Comparison of ENCODE assay signal across 22 mouse cellular contexts in genomic region chr1:152050037-152050436, GRCm38 (mm10). TPM values are rescaled to one million over a fixed set of nuclear protein-coding genes. Genes with fewer than 3 reads are reported as not detected.
A peak's percentile ranks its signal among the peaks of the same experiment; 100 is the strongest.
DNase-seq lines count a peak whose midpoint lies in the region; ATAC-seq and TF ChIP-seq lines count a peak whose summit lies in the region.
"Had no signal": no experiment of that assay in that cellular context is flagged by ENCODE, and none has a peak within 500 bp of the region (broad histone marks: within the 10 kb centered on the region; RNA-seq: fewer than 3 reads in every experiment).

No protein-coding gene starts in this region.

- H3K9ac ChIP-seq in lung, embryonic 14.5 days, result no peak overlapping the region
- H3K9ac ChIP-seq: forebrain, embryonic 12.5 days; forebrain, postnatal 0 days; intestine, embryonic 15.5 days had no signal

- peaks cover 69% of the 10 kb centered on the region for H3K4me1 ChIP-seq in heart, embryonic 10.5 days
- peaks cover 27% of the 10 kb centered on the region; the same call in 1 of the 2 replicates for H3K4me1 ChIP-seq in lung, embryonic 14.5 days (ENCODE audit: insufficient read depth)
- H3K4me1 ChIP-seq in hindbrain, embryonic 10.5 days (replicated peaks), result peaks cover 31% of the 10 kb centered on the region
- peaks cover 10% of the 10 kb centered on the region; the same call in 1 of the 2 replicates for H3K4me1 ChIP-seq in forebrain, embryonic 10.5 days
- H3K4me1 ChIP-seq: intestine, embryonic 15.5 days had no signal

- no peak for DNase-seq in heart, embryonic 10.5 days (ENCODE audit: low spot score)
- no peak for DNase-seq in heart, adult 8-10 months (ENCODE audit: low spot score)
- DNase-seq in lung, embryonic 14.5 days, result peak; percentile 35
- DNase-seq in lung, postnatal 10 days, result no peak
- DNase-seq in MEL-GATA-1-ER (ENCODE audit: extremely low read depth, low read depth), result peak; percentile 32
- DNase-seq in hindbrain, embryonic 10.5 days (ENCODE audit: low spot score), result no peak
- no peak for DNase-seq in forebrain, embryonic 10.5 days (ENCODE audit: extremely low spot score, low spot score)
- DNase-seq: adrenal gland, postnatal 14 days; cerebellum, adult 11-12 months; cerebellum, adult 9-11 months; forebrain, postnatal 0 days; kidney, adult 2 months; lung, postnatal 4 days had no signal

- 33% methylated on average over 7 of the region's 7 CpGs for WGBS in heart, embryonic 10.5 days
- WGBS in lung, embryonic 14.5 days, result 57% methylated on average over 7 of the region's 7 CpGs
- 83% methylated on average over 7 of the region's 7 CpGs for WGBS in hindbrain, embryonic 10.5 days
- WGBS in forebrain, embryonic 10.5 days, result 85% methylated on average over 7 of the region's 7 CpGs

- no peak overlapping the region for H3K4me2 ChIP-seq in lung, embryonic 14.5 days
- H3K4me2 ChIP-seq: forebrain, embryonic 12.5 days; intestine, embryonic 15.5 days had no signal

- ATAC-seq in lung, embryonic 14.5 days (ENCODE audit: insufficient read depth), result no peak
- peak; percentile 72 for ATAC-seq in megakaryocyte-erythroid progenitor cell, adult 5-6 weeks (replicated peaks; ENCODE audit: low FRiP score, low TSS enrichment, poor library complexity, severe bottlenecking)
- ATAC-seq: forebrain, postnatal 0 days; hindbrain, postnatal 0 days; intestine, embryonic 15.5 days; midbrain, embryonic 16.5 days had no signal

- no peaks in the 10 kb centered on the region for H3K27me3 ChIP-seq in heart, embryonic 10.5 days (ENCODE audit: insufficient read depth, poor library complexity, severe bottlenecking)
- no peaks in the 10 kb centered on the region for H3K27me3 ChIP-seq in lung, embryonic 14.5 days (ENCODE audit: insufficient read depth, low read length)
- no peaks in the 10 kb centered on the region for H3K27me3 ChIP-seq in hindbrain, embryonic 10.5 days (ENCODE audit: insufficient read depth, poor library complexity, severe bottlenecking)
- no peaks in the 10 kb centered on the region for H3K27me3 ChIP-seq in forebrain, embryonic 10.5 days (ENCODE audit: poor library complexity, severe bottlenecking)
- H3K27me3 ChIP-seq: forebrain, embryonic 12.5 days; intestine, embryonic 15.5 days had no signal

- 0 out of 2 replicates have a peak overlapping the region, but pooled peaks have one; percentile 42 for H3K27ac ChIP-seq in heart, embryonic 10.5 days
- no peak overlapping the region for H3K27ac ChIP-seq in lung, embryonic 14.5 days (ENCODE audit: low read depth)
- no peak overlapping the region for H3K27ac ChIP-seq in hindbrain, embryonic 10.5 days
- no peak overlapping the region for H3K27ac ChIP-seq in forebrain, embryonic 10.5 days
- H3K27ac ChIP-seq: forebrain, embryonic 12.5 days; hindbrain, postnatal 0 days; intestine, embryonic 15.5 days; kidney, postnatal 0 days; midbrain, embryonic 10.5 days had no signal

- no peak for TF ChIP-seq CTCF in lung, embryonic 14.5 days (IDR thresholded peaks at IDR 0.05; ENCODE audit: low read depth)

- H3K36me3 ChIP-seq in heart, embryonic 10.5 days, result no peaks in the 10 kb centered on the region
- H3K36me3 ChIP-seq in lung, embryonic 14.5 days (ENCODE audit: insufficient read depth), result no peaks in the 10 kb centered on the region
- H3K36me3 ChIP-seq in hindbrain, embryonic 10.5 days, result 0 out of 2 replicates have a peak, but pooled peaks cover 5% of the 10 kb centered on the region
- H3K36me3 ChIP-seq in forebrain, embryonic 10.5 days (replicated peaks), result peaks cover 2% of the 10 kb centered on the region; the same call in 1 of the 2 replicates
- H3K36me3 ChIP-seq: forebrain, embryonic 12.5 days; G1E; intestine, embryonic 15.5 days; midbrain, embryonic 10.5 days had no signal

- H3K9me3 ChIP-seq in heart, embryonic 10.5 days, result no peaks in the 10 kb centered on the region
- H3K9me3 ChIP-seq in lung, embryonic 14.5 days (ENCODE audit: low read depth, low read length), result no peaks in the 10 kb centered on the region
- H3K9me3 ChIP-seq in hindbrain, embryonic 10.5 days, result no peaks in the 10 kb centered on the region
- no peaks in the 10 kb centered on the region for H3K9me3 ChIP-seq in forebrain, embryonic 10.5 days
- H3K9me3 ChIP-seq: forebrain, embryonic 12.5 days; intestine, embryonic 15.5 days; midbrain, embryonic 10.5 days had no signal

- peak overlapping the region; percentile 8; the same call in 1 of the 2 replicates for H3K4me3 ChIP-seq in heart, embryonic 10.5 days
- no peak overlapping the region for H3K4me3 ChIP-seq in lung, embryonic 14.5 days (ENCODE audit: low read depth, low read length)
- H3K4me3 ChIP-seq in hindbrain, embryonic 10.5 days, result no peak overlapping the region
- H3K4me3 ChIP-seq in forebrain, embryonic 10.5 days, result no peak overlapping the region
- H3K4me3 ChIP-seq: erythroblast, embryonic 14.5 days; forebrain, embryonic 12.5 days; intestine, embryonic 15.5 days; midbrain, embryonic 10.5 days had no signal

RNA-seq across cellular contexts. Expression of gene 1700025G04Rik, which starts 39.9 kb away (rescaled TPM):
- polyA plus RNA-seq in heart, embryonic 10.5 days (2016; fragmentation: Nextera tagmentation; extraction: Ambion mirVana), result 22.3 and 30.0 TPM in 2 replicates
- 10 to 100 TPM; 37.1 to 52.9 (median 46.2) TPM for total RNA-seq in heart, adult 8-10 months (2022)
- 24.9 and 27.4 TPM in 2 replicates for polyA plus RNA-seq in lung, embryonic 14.5 days (2014; fragmentation: Nextera tagmentation; extraction: Ambion mirVana)
- 0.04 and 0.25 TPM in 2 replicates for total RNA-seq in megakaryocyte-erythroid progenitor cell, adult 5-6 weeks (2014; fragmentation: Nextera tagmentation)
- total RNA-seq in megakaryocyte-erythroid progenitor cell, adult 5-6 weeks (2017), result 1.7 and 2.0 TPM in 2 replicates
- 21.4 and 27.7 TPM in 2 replicates for polyA plus RNA-seq in hindbrain, embryonic 10.5 days (2016; fragmentation: Nextera tagmentation; extraction: Ambion mirVana)
- 14.2 and 15.4 TPM in 2 replicates for polyA plus RNA-seq in forebrain, embryonic 10.5 days (2016; fragmentation: Nextera tagmentation; extraction: Ambion mirVana)
- polyA plus RNA-seq: G1E had no signal

Comparison
In these comparisons a context has a peak if more than half of its experiments do, and no peak if none do; other contexts are left out.
1. DNase-seq: peak in lung, embryonic 14.5 days (single experiment) and MEL-GATA-1-ER (single experiment); none in heart, embryonic 10.5 days (single experiment), heart, adult 8-10 months (single experiment), lung, postnatal 10 days (single experiment), hindbrain, embryonic 10.5 days (single experiment) and forebrain, embryonic 10.5 days (single experiment).